Mouse (Mus musculus) heart, adult 2 months (tissue): Measurements from ENCODE around the gene 1520401A03Rik. TPM values are rescaled to one million over a fixed set of nuclear protein-coding genes. Genes with fewer than 3 reads are reported as not detected.
A peak's percentile ranks its signal among the peaks of the same experiment; 100 is the strongest.
"Not testable (repeated sequence)": the region's sequence is repeated elsewhere in the genome, so short reads cannot be mapped to it uniquely, and the experiment has no call there.

Experiments
- DNase-seq, 2 experiments: peaks; one replicate each; pipeline ENCODE4 v3.0.0; 2021
- H3K27ac ChIP-seq: fragments of 200-600 bp; 2 replicates; pipeline ENCODE4 v1.8.1; 2022
- H3K27me3 ChIP-seq: fragments of 200-500 bp; 2 replicates; pipeline ENCODE4 v1.6.1; 2012; ENCODE audit warnings: mild to moderate bottlenecking, low read length, inconsistent platforms, mixed read lengths; ENCODE audit not compliant: control insufficient read depth, insufficient read depth
- H3K36me3 ChIP-seq: fragments of 200-500 bp; 2 replicates; pipeline ENCODE4 v1.6.1; 2012; ENCODE audit warnings: low read length, inconsistent platforms; ENCODE audit not compliant: control insufficient read depth, insufficient read depth
- H3K4me1 ChIP-seq: fragments of 200-500 bp; 2 replicates; pipeline ENCODE4 v1.6.1; 2011; ENCODE audit warnings: low read length; ENCODE audit not compliant: control insufficient read depth, insufficient read depth
- H3K4me3 ChIP-seq: fragments of 200-600 bp; 2 replicates; pipeline ENCODE4 v1.8.1; 2022
- H3K79me2 ChIP-seq: fragments of 200-500 bp; replicated peaks from 2 replicates; pipeline ENCODE4 v1.6.1; 2012; ENCODE audit warnings: mild to moderate bottlenecking, inconsistent platforms, low read length, moderate library complexity, mixed read lengths; ENCODE audit not compliant: control insufficient read depth, insufficient read depth
- H3K9ac ChIP-seq: fragments of 200-500 bp; 2 replicates; pipeline ENCODE4 v1.6.1; 2012; ENCODE audit warnings: low read depth, mild to moderate bottlenecking, control low read depth, inconsistent platforms, low read length, mixed read lengths
- CTCF ChIP-seq: fragments of 200-600 bp; IDR thresholded peaks from 2 replicates; pipeline ENCODE4 v1.8.1; 2022; ENCODE audit warnings: antibody characterized with exemption, mild to moderate bottlenecking, moderate library complexity
- EP300 ChIP-seq: fragments of 200-500 bp; IDR thresholded peaks from 2 replicates; pipeline ENCODE4 v1.6.1; 2011; ENCODE audit warnings: low read depth, low read length, control low read depth; ENCODE audit not compliant: insufficient read depth
- POLR2A ChIP-seq: fragments of 200-500 bp; IDR thresholded peaks from 2 replicates; pipeline ENCODE4 v1.6.1; 2011; ENCODE audit warnings: mild to moderate bottlenecking, low read depth, low read length, control low read depth; ENCODE audit not compliant: insufficient read depth
- WGBS: fragments of 180-500 bp; shearing (Covaris S2); methylation state at CpG from one replicate; pipeline ENCODE4 v1.1.7; 2018; 5-methylcytosine and 5-hydroxymethylcytosine counted together
- intact Hi-C: fragments of 180-260 bp; cut with DNase I; formaldehyde crosslinking; loops from one replicate; pipeline ENCODE4 v1.15.1; 2025
- long read RNA-seq: library from polyadenylated mRNA; stranded (forward); transcript quantifications from one replicate; pipeline ENCODE4 v2.0.0, GENCODE M21; 2021
- polyA plus RNA-seq: library from polyadenylated mRNA; depleted of rRNA; stranded (reverse); fragments of >200 nt; gene quantifications from 2 replicates; pipeline ENCODE4 v1.2.3, GENCODE M21; 2012; rRNA removed
- total RNA-seq, 2 experiments: library from RNA; stranded (reverse); gene quantifications; 2 replicates each; pipeline ENCODE4 v1.2.3; 2021

Gene 1520401A03Rik
- not detected for total RNA-seq
- not detected in 2 replicates for polyA plus RNA-seq
- long read RNA-seq: 0 reads

- Histone ChIP-seq H3K79me2 (no peaks in the 10 kb centered on the region), H3K27me3 (no peaks in the 10 kb centered on the region), H3K9ac (no peak within 1 kb of the TSS), H3K4me3 (no peak within 1 kb of the TSS), H3K27ac (no peak within 1 kb of the TSS), H3K36me3 (no peaks in the 10 kb centered on the region), H3K4me1 (peaks cover 3% of the 10 kb centered on the region)
- intact Hi-C loops: no loop called here
- WGBS: 65% methylated on average over 7 of the region's 7 CpGs
- TF ChIP-seq EP300: no peak
- no peak for TF ChIP-seq CTCF
- no peak for TF ChIP-seq POLR2A
- no peak for DNase-seq
Observed at GRCm38 (mm10) chr17:23722376-23723125, at the start of gene 1520401A03Rik. Gene 1520401A03Rik (minus strand): TSS chr17:23722783.

GRCm38 (mm10) chr17:23772219-23772556 lies 49.6 kb upstream of the 1520401A03Rik start:
- not testable (repeated sequence) for H3K4me3 ChIP-seq, H3K27me3 ChIP-seq, H3K27ac ChIP-seq, H3K4me1 ChIP-seq, H3K36me3 ChIP-seq, DNase-seq, H3K9ac ChIP-seq, H3K79me2 ChIP-seq
- intact Hi-C loops: loop anchor here (5.0 kb wide), 1 partner anchor 190 kb away; no protein-coding TSS in a partner anchor
- 58% methylated on average over 2 of the region's 2 CpGs for WGBS

- 4% methylated on average over 58 of the region's 58 CpGs for WGBS
- peaks cover 1% of the 10 kb centered on the region; the same call in 1 of the 2 replicates for H3K4me1 ChIP-seq
- DNase-seq: peak; percentile 98 to 99
- H3K9ac ChIP-seq: peak within 1 kb of the TSS; percentile 95
- peak within 1 kb of the TSS; percentile 98 for H3K27ac ChIP-seq
- H3K4me3 ChIP-seq: peak within 1 kb of the TSS; percentile 86
- no peaks in the 10 kb centered on the region for H3K36me3 ChIP-seq
- intact Hi-C loops: loop anchor here (2.0 to 5.0 kb wide), 4 partner anchors 23 to 191 kb away; partner anchors contain the start of gene Elob
- H3K79me2 ChIP-seq: no peaks in the 10 kb centered on the region
- no peaks in the 10 kb centered on the region for H3K27me3 ChIP-seq
- TF ChIP-seq POLR2A (no peak; the same call in 1 of the 2 replicates), CTCF (no peak), EP300 (peak; percentile 77; the same call in 1 of the 2 replicates)
Observed at GRCm38 (mm10) chr17:23771284-23772218, 49.0 kb upstream of the 1520401A03Rik start, which contains the start of gene Flywch1. Gene Flywch1 (minus strand): TSS chr17:23771602.

GRCm38 (mm10) chr17:23770896-23771283 lies 48.3 kb upstream of the 1520401A03Rik start:
- no peak for TF ChIP-seq EP300
- no peak for TF ChIP-seq CTCF
- TF ChIP-seq POLR2A: no peak
- DNase-seq: no peak
- Histone ChIP-seq H3K79me2 (no peaks in the 10 kb centered on the region), H3K27me3 (no peaks in the 10 kb centered on the region), H3K4me1 (peaks cover 1% of the 10 kb centered on the region; the same call in 1 of the 2 replicates), H3K4me3 (peak overlapping the region; percentile 86), H3K9ac (peak overlapping the region; percentile 95), H3K36me3 (no peaks in the 10 kb centered on the region), H3K27ac (peak overlapping the region; percentile 98)
- intact Hi-C loops: loop anchor here (2.0 to 5.0 kb wide), 4 partner anchors 22 to 191 kb away; partner anchors contain the start of gene Elob
- WGBS: 1% methylated on average over 19 of the region's 19 CpGs

- intact Hi-C loops: loop anchor here (2.0 to 5.0 kb wide), 4 partner anchors 22 to 192 kb away; partner anchors contain the start of gene Elob
- Histone ChIP-seq H3K36me3 (no peaks in the 10 kb centered on the region), H3K79me2 (no peaks in the 10 kb centered on the region), H3K27ac (peak overlapping the region; percentile 98), H3K4me3 (peak overlapping the region; percentile 86), H3K27me3 (no peaks in the 10 kb centered on the region), H3K9ac (no peak overlapping the region; the same call in 1 of the 2 replicates), H3K4me1 (peaks cover 1% of the 10 kb centered on the region; the same call in 1 of the 2 replicates)
- TF ChIP-seq POLR2A: no peak
- no peak for TF ChIP-seq EP300
- TF ChIP-seq CTCF: no peak
- WGBS: 45% methylated on average over 2 of the region's 2 CpGs
- DNase-seq: no peak
Observed at GRCm38 (mm10) chr17:23770493-23770892, 47.9 kb upstream of the 1520401A03Rik start.
